In the genomic region with DNA sequence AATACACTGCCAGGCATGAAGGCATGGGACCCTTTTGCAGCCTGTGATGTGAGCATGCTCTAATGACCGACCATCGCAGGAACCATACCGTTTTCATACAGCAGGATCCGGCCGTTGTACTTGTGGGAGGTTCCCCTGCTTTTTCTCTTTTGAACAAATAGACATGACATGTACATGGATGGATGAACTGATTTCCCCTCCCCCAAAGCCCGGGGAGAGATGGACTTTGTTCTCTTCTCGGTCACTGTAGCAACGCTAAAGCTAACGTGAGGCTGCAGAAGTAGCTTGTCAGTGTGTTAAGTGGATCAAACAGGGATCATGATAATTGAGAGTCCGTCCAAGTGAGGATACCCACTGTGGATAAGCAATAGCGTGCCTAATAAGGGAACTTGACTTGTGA, we compare ENCODE assay signal across 12 mouse cellular contexts.
DNase-seq lines count a peak whose midpoint lies in the region; ATAC-seq and TF ChIP-seq lines count a peak whose summit lies in the region.
"Had no signal": no experiment of that assay in that cellular context is flagged by ENCODE, and none has a peak within 500 bp of the region (broad histone marks: within the 10 kb centered on the region; RNA-seq: fewer than 3 reads in every experiment).

No protein-coding gene starts in this region.

- H3K27me3 ChIP-seq in hindbrain, embryonic 13.5 days: 0 out of 2 replicates have a peak, but pooled peaks cover 8% of the 10 kb centered on the region
- H3K27me3 ChIP-seq in midbrain, postnatal 0 days (ENCODE audit: insufficient read depth, low read length): no peaks in the 10 kb centered on the region
- peaks cover 30% of the 10 kb centered on the region for H3K27me3 ChIP-seq in forebrain, embryonic 10.5 days (ENCODE audit: poor library complexity, severe bottlenecking)
- H3K27me3 ChIP-seq: embryonic facial prominence, embryonic 13.5 days had no signal

- H3K27ac ChIP-seq in layer of hippocampus, adult 2 months: peak overlapping the region; percentile 46; the same call in 1 of the 2 replicates
- no peak overlapping the region for H3K27ac ChIP-seq in hindbrain, embryonic 13.5 days
- no peak overlapping the region for H3K27ac ChIP-seq in midbrain, postnatal 0 days (ENCODE audit: low read depth, low read length)
- no peak overlapping the region for H3K27ac ChIP-seq in forebrain, embryonic 10.5 days
- H3K27ac ChIP-seq: embryonic facial prominence, embryonic 13.5 days had no signal

- TF ChIP-seq CTCF in layer of hippocampus, adult 2 months (conservative IDR thresholded peaks at IDR 0.05): no peak
- TF ChIP-seq CTCF in midbrain, postnatal 0 days (IDR thresholded peaks at IDR 0.05): no peak

- no peak overlapping the region for H3K4me3 ChIP-seq in layer of hippocampus, adult 2 months
- H3K4me3 ChIP-seq in hindbrain, embryonic 13.5 days: no peak overlapping the region
- no peak overlapping the region for H3K4me3 ChIP-seq in midbrain, postnatal 0 days (ENCODE audit: low read depth, low read length)
- no peak overlapping the region for H3K4me3 ChIP-seq in forebrain, embryonic 10.5 days
- H3K4me3 ChIP-seq: embryonic facial prominence, embryonic 13.5 days had no signal

- no peaks in the 10 kb centered on the region for H3K36me3 ChIP-seq in hindbrain, embryonic 13.5 days
- no peaks in the 10 kb centered on the region for H3K36me3 ChIP-seq in midbrain, postnatal 0 days (ENCODE audit: insufficient read depth, low read length)
- peaks cover 6% of the 10 kb centered on the region; the same call in 1 of the 2 replicates for H3K36me3 ChIP-seq in forebrain, embryonic 10.5 days (replicated peaks)

- H3K9me3 ChIP-seq in hindbrain, embryonic 13.5 days: no peaks in the 10 kb centered on the region
- no peaks in the 10 kb centered on the region for H3K9me3 ChIP-seq in midbrain, postnatal 0 days (ENCODE audit: low read length)
- no peaks in the 10 kb centered on the region for H3K9me3 ChIP-seq in forebrain, embryonic 10.5 days
- H3K9me3 ChIP-seq: embryonic facial prominence, embryonic 13.5 days had no signal

- no peak overlapping the region; the same call in 1 of the 2 replicates for H3K9ac ChIP-seq in hindbrain, embryonic 13.5 days
- H3K9ac ChIP-seq in midbrain, postnatal 0 days (replicated peaks; ENCODE audit: low read length, poor library complexity, severe bottlenecking): no peak overlapping the region
- H3K9ac ChIP-seq: embryonic facial prominence, embryonic 13.5 days had no signal

- WGBS in hindbrain, embryonic 13.5 days: 21% methylated on average over 11 of the region's 11 CpGs
- 26% methylated on average over 11 of the region's 11 CpGs for WGBS in midbrain, postnatal 0 days
- WGBS in forebrain, embryonic 10.5 days: 80% methylated on average over 11 of the region's 11 CpGs

- ATAC-seq in hindbrain, embryonic 13.5 days (ENCODE audit: low FRiP score): no peak
- ATAC-seq in midbrain, postnatal 0 days (ENCODE audit: low FRiP score): 0 out of 2 replicates have a peak, but pooled peaks have one; percentile 2
- no peak for ATAC-seq in megakaryocyte progenitor cell, adult 5-6 weeks (replicated peaks; ENCODE audit: poor library complexity)

- no peak for DNase-seq in layer of hippocampus, adult 2 months (ENCODE audit: low spot score in 2 of 2)
- DNase-seq in layer of hippocampus, adult 11-12 months (ENCODE audit: low spot score): no peak
- DNase-seq in kidney, adult 9 months: peak; percentile 86
- no peak for DNase-seq in midbrain, postnatal 0 days (ENCODE audit: low spot score)
- DNase-seq in thymus, adult 18-20 months: no peak
- no peak for DNase-seq in forebrain, embryonic 10.5 days (ENCODE audit: extremely low spot score, low spot score)
- DNase-seq: heart, adult 18-20 months; heart, postnatal 14 days; thymus, postnatal 4 days had no signal

- H3K4me1 ChIP-seq in hindbrain, embryonic 13.5 days (replicated peaks): peaks cover 25% of the 10 kb centered on the region
- no peaks in the 10 kb centered on the region for H3K4me1 ChIP-seq in midbrain, postnatal 0 days (ENCODE audit: insufficient read depth, low read length)
- H3K4me1 ChIP-seq in forebrain, embryonic 10.5 days: peaks cover 30% of the 10 kb centered on the region

- H3K4me2 ChIP-seq in hindbrain, embryonic 13.5 days: 0 out of 2 replicates have a peak overlapping the region, but pooled peaks have one; percentile 21
- H3K4me2 ChIP-seq in midbrain, postnatal 0 days (ENCODE audit: low read depth, low read length, poor library complexity, severe bottlenecking): peak overlapping the region; percentile 10; the same call in 1 of the 2 replicates
- H3K4me2 ChIP-seq: embryonic facial prominence, embryonic 13.5 days had no signal
